In the genomic region with DNA sequence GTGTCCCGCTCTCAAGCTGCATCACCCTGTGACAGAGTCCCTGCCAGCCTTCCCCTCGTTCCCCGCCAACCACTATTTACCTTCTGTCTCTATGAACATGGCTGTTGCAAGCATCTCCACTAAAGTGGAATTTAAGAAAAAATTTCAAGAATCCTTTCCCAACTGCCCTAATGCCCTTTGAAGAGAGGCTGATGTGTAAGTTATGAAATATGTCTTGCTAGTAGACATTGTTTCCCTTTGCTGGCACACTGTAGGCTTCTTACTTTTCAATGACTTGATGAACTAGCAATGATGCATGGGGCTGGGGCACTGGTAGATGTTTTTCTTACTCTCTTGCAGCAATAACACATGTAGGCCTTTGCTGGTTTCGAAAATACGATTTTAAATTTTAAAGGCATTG, we compare ENCODE assay signal across 14 mouse cellular contexts.
"Had no signal": no experiment of that assay in that cellular context is flagged by ENCODE, and none has a peak within 500 bp of the region (broad histone marks: within the 10 kb centered on the region; RNA-seq: fewer than 3 reads in every experiment).

No protein-coding gene starts in this region.

- H3K36me3 ChIP-seq: liver, embryonic 15.5 days had no signal

- H3K27me3 ChIP-seq: limb, embryonic 13.5 days; liver, embryonic 12.5 days; liver, embryonic 15.5 days had no signal

- H3K4me2 ChIP-seq: limb, embryonic 13.5 days; liver, embryonic 12.5 days; liver, embryonic 15.5 days had no signal

- DNase-seq: kidney, adult 18-20 months; kidney, adult 9 months; kidney, postnatal 14 days; kidney, postnatal 4 days; layer of hippocampus, adult 9-11 months; liver; midbrain, embryonic 14.5 days; thymus, adult 18-20 months; thymus, postnatal 36 days had no signal

- ATAC-seq: intestine, embryonic 16.5 days; liver, embryonic 12.5 days had no signal

- H3K27ac ChIP-seq: limb, embryonic 10.5 days; limb, embryonic 13.5 days; liver, embryonic 12.5 days; liver, embryonic 15.5 days had no signal

- H3K9ac ChIP-seq: limb, embryonic 13.5 days; liver, embryonic 12.5 days; liver, embryonic 15.5 days had no signal

- H3K4me1 ChIP-seq: liver, embryonic 12.5 days had no signal

- H3K4me3 ChIP-seq: limb, embryonic 10.5 days; limb, embryonic 13.5 days; liver, embryonic 12.5 days; liver, embryonic 15.5 days had no signal

- H3K9me3 ChIP-seq: limb, embryonic 10.5 days; limb, embryonic 13.5 days; liver, embryonic 12.5 days; liver, embryonic 15.5 days had no signal
